Mouse (Mus musculus) spleen, embryonic (tissue): ENCODE data around the gene Map6.

Experiments used
- CTCF ChIA-PET: fragments of 350-600 bp; sonication (Branson Sonifier 250); formaldehyde crosslinking; loops from one replicate; lab custom pipeline; 2022; lab: Charles Lee

Gene Map6

DNA sequence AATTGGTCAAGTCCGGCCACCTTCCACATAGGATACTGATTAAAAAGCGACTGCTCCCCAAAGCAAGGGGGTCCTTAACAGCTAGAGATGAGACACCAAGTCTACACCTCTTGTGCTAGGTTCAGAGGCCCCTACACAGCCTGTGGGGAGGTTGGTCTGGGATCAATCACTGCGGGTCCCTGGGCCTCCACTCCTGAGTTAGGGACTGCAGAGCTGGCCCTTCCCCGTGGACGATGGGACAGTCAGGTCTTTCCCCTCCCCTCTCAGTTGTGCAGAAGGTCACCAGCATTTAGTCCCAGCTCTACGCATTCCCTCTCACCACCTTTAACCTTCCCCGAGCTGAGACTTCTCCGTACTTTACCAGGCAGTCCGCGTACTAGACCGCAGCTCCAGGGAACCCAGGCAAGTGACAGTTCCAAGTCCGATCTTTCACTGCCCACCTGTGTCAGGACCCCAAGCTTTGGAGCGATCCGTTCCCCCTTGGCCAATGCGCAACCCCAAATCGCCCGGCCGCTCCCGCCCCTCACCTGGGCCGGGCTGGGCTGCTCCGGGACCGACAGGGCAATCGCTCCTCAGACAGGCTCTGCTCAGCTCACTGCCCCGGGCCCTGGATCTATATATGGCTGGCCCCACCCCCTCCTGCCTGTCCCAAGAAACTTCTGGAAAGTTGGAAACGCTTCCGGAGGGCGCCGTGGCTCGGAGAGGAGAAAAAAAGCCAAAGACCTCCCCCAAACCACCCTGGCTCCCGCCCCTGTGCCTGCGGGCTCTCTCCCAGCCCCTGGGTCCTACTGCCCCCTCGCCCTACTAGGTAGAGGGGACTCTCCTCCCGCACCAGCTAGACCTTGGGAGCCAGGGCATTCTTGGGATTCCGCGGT is 85.5 kb downstream of the Map6 start, which contains the start of gene Serpinh1:
Serpinh1 (minus strand) TSS at position 714 of the 875 bp plus-strand sequence.
- CTCF ChIA-PET = no interaction called here

DNA sequence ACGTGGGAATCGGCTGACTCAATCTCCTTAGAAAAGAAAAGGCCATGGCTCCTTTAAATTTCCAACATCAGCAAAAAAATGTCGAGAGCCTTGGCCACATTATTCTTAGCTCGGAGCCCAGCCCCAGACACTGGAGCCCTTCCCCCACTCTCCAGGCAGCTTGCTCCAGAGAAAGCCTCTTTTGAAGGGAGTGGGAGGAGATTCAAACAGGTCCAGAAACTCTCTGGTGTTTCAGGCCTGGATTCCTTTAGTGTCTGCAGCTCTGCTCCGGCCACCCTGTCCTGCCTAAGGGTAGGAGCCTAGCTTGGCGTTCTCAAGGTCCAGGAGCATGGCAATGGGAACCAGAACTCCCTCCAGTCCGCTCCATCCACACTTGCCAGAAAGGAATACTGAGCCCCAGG is 88.5 kb downstream of the Map6 start:
- CTCF ChIA-PET = no interaction called here

DNA sequence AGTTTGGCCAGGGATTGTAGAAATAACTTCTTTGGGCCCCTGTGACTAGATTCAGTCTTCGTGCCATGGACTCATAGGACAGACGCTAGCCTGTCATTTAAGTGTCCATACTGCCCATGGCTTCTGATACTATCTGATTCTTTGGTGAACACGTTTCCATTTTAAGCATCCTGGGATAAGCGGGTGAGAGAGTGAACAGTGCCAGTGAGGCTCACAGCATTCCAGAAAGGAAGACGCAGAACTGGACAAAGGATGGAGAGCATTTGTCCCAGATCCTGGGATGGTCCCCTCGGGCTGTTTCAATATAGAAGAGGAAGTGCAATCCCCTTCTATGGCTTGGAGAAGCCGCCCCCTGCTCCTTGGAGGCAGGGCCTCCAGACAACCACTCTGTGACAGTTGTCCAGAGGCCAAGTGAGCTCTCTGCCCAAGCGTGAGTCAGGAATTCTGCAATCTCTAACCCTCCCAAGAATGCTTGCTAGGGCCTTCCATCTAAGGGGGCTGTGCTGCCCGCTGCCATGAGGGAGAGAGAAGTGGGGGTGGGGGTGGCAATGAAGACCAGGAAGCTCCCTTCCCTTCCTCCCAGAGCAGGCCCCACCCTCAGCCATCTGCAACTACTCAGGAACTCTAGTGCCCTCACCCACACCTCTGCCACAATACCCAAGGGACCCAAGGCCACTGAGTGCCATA is 89.1 kb downstream of the Map6 start:
- CTCF ChIA-PET = no interaction called here

GRCm38 (mm10) chr7:99357201-99357600 is 90.0 kb downstream of the Map6 start:
- CTCF ChIA-PET = no interaction called here

- CTCF ChIA-PET = no interaction called here
These were observed 91.1 kb downstream of the Map6 start for GRCm38 (mm10) chr7:99358371-99358770.

DNA sequence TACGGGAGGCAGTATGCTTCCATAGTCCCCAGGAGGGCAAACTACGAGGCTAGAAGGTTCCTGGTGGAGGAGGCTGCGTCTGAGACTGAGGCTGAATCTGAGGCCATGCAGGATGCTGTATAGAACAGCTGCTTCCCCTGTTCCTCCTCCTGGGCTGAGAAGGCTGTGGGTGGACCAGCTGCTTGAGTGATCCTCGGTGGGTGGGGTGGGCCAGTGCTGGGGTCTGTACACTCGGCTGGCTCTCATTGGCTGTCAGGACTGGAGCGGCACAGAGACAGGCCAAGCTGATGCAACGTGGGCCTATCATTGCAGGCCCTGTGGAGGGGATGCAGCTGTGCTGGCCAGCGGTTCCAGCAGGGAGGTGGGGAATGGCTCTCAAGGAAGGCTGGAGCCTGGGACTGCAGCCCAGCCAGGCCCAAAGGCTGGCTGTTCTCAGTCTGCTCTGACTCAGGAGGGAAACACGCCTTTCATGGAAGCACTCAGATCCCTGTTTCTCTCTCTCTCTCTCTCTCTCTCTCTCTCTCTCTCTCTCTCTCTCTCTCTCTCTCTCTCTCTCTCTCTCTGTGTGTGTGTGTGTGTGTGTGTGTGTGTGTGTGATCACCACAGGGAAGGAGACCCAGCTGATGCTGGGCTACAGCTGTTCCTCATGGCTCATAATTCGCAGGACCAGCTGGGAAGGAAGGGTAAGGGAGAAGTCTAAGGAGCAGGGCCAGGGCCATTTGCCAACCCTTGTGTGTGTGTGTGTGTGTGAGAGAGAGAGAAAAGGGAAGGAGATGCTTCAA is 93.0 kb downstream of the Map6 start:
- CTCF ChIA-PET = no interaction called here

DNA sequence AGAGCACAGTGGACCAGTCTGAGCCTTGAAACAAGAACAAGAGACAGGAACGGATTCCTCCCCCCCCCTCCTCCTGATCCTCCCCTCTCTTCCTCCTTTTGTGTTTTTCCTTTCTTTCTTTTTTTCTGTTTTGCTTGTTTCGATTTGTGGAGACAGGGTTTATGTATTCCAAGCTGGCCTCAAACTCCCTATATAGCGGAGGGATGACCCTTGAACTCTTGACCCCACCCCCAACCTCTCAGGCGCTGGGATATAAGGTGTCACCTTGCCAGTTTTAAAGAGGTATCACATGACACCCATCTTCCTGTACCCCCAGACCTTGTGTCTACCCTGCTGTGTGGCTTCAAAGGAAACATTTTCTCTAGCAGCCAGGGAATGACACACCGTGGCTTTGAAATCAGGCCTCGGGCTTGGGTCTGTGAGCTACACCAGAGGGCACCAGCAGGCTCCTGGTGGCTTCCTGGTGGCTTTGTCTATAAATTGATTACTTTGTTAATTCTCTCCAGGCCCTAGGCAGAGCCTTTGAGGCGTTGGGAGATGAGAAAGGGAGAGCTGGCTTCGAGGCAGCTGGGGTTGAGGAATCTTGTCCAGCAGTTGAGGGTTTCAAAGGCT is 93.7 kb downstream of the Map6 start:
- CTCF ChIA-PET = no interaction called here

- CTCF ChIA-PET = no interaction called here
These were observed 94.9 kb downstream of the Map6 start for GRCm38 (mm10) chr7:99362137-99362536.

DNA sequence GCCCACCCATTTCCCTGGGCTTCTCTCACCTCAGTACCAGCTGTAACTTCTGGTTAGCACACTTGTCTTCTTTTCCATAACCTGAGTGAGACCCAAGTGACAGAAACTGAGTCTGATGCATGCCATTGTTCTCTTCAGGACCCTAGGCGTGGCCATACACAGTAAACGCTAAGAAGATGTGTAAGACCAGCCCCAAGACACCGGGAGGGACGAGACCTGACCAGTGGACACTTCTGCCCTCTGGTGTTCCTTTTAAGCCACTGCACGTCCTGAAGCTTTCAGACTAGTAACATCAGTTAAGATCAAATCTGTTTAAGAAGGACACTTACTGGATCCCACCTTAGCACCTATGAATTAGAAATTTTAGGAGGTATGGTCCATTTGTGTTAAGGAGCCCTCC is 97.8 kb downstream of the Map6 start:
- CTCF ChIA-PET = interaction anchor here (0.6 to 0.7 kb wide), 2 partner anchors 35 to 75 kb away, joined by 3 to 8 read pairs; no protein-coding TSS in a partner anchor

DNA sequence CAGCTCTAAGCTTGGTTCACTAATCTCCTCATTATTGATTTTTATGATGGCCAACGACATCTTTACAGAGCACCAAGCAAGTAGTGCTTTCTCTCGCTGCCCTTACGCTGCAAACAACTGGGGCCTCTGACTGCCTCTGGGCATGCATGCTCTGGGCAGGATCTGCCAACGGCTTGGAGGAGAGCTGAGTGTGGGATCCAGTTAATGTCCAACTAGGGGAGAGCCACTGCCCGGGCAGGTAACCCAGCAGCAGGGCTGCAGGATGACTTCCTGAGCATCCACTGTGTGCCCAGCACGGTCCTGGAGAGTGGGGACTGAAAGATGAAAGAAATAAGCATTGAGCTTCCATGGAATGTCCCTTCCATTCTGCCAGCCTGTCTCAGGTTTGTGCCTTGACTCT is 99.5 kb downstream of the Map6 start:
- CTCF ChIA-PET = interaction anchor here (0.6 kb wide), 1 partner anchor 61 kb away, joined by 5 read pairs; no protein-coding TSS in a partner anchor

- CTCF ChIA-PET = interaction anchor here (0.6 kb wide), 1 partner anchor 19 kb away, joined by 4 read pairs; no protein-coding TSS in a partner anchor
These were observed 107.1 kb downstream of the Map6 start for GRCm38 (mm10) chr7:99374325-99374724.

DNA sequence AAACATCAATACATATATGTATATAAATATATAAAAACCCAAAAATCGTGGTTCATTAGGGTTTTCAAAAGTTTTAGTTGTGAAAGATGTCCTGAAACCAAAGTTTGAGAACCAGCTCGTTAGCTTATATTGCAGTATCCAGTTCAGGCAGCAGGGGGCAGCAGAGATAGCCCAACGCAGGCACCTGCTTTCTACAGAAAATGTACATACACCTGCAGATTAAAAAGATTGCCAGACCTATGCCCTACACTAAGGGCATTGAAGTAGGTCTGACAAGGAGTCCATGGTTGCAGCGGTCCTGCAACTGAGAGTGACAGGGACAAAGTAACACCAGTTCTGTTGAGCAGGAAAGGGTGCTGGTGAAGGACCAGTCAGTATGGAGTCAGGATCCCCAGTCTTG is 108.2 kb downstream of the Map6 start:
- CTCF ChIA-PET = interaction anchor here (0.6 to 0.7 kb wide), 2 partner anchors 74 to 76 kb away, joined by 3 read pairs; no protein-coding TSS in a partner anchor

DNA sequence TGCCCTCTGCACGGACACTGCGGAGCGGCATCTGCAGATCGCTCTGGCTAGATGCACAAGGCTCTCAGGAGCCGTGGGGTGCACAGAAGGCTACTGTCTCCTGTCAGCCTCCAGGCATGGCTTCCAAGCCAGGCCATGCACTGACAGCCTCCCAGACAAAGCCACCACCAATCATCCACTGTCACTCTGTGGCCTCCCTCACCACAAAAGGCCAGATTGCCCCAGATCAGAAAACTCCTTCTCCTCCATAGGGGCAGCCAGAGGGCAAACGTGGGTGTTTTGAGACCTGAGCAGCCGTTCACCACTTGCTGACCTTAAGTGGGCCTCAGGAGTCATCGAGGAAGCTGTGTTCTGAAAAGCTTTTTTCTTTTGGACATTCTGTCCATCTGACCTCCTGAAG is 111.6 kb downstream of the Map6 start:
- CTCF ChIA-PET = no interaction called here

- CTCF ChIA-PET = no interaction called here
These were observed 113.4 kb downstream of the Map6 start for GRCm38 (mm10) chr7:99380491-99381213.

GRCm38 (mm10) chr7:99381214-99382087 is 114.2 kb downstream of the Map6 start, which contains the start of gene Gdpd5:
Gdpd5 (plus strand) TSS chr7:99381414.
- CTCF ChIA-PET = interaction anchor here (0.6 to 1.4 kb wide), 2 partner anchors 9 to 228 kb away, joined by 3 read pairs; no protein-coding TSS in a partner anchor

- CTCF ChIA-PET = interaction anchor here (0.6 to 1.4 kb wide), 2 partner anchors 8 to 229 kb away, joined by 3 read pairs; no protein-coding TSS in a partner anchor
These were observed 115.1 kb downstream of the Map6 start for GRCm38 (mm10) chr7:99382088-99383000.

DNA sequence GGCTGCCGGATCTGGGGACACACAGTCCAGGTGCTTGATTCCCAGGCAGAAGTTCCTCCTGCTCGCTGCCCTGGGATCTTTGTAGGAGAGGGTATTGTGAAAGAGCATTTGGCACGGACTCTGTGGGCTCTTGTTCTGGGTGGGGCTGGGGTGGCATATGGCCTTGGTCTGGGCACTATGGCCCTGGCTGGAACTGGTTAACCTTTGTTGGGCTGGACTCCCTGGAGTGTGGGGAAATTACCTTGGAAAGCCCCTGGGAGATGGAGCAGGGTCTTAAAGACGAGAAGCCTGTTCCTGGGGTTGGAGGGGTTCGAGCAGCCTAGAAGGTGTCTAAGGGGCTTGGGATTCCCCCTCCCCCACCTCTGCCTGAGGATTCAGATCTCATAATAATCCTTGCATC is 116.0 kb downstream of the Map6 start:
- CTCF ChIA-PET = no interaction called here

DNA sequence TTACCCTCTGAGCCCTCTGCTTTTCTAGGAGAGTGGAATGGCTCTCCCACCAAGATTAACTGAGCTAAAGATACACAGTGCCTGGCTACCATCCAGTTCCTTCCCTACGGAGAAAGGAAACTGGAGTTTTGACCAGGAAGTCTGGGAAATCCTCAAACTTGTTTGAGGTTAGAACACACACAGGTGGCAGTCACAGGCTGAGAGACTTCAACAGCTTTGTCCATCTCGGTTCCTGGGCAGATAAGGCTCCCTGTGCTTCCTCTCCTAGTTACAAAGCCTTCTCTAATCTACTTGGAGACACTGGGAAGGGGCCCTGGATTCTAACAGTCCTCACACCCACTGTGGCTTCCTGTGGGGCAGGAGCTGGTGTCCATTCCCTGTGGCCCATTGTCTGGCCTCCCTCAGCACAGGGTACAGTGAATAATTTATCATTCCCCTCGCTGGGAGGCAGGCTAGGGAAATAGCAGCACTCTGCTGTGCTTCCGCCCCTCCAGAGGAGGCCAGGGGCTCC is 116.9 kb downstream of the Map6 start:
- CTCF ChIA-PET = no interaction called here
